Mouse (Mus musculus) cerebellum, adult 11-12 months (tissue): ENCODE data around the gene Icam2.

ENCODE experiments used
- DNase-seq: peaks from one replicate; pipeline ENCODE4 v3.0.0; 2022

The Icam2 gene

GRCm38 (mm10) chr11:106390757-106391156 is 2.9 kb upstream of the Icam2 start:
- no peak for DNase-seq

GRCm38 (mm10) chr11:106389611-106390010 is 1.7 kb upstream of the Icam2 start:
- DNase-seq, result no peak

DNA sequence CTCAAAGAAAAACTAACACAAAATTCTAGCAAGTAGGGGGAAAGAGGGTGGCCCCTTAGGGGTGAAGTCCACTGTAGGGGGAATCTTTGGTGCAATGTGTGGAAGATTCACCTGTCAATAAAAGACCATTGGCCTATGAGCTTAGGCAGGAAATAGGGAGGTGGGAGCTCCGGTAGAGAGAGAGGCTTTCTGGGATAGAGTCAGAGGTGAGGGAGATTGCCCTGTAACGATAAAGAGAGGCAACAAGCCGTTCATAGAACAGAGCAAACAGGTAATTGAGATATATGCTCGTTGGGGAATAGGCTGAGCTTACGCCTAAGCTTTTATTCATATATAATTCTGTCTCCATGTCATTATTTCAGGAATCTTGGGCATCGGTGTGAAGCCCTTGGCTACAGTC is 855 bp downstream of the Icam2 start:
- no peak for DNase-seq

DNA sequence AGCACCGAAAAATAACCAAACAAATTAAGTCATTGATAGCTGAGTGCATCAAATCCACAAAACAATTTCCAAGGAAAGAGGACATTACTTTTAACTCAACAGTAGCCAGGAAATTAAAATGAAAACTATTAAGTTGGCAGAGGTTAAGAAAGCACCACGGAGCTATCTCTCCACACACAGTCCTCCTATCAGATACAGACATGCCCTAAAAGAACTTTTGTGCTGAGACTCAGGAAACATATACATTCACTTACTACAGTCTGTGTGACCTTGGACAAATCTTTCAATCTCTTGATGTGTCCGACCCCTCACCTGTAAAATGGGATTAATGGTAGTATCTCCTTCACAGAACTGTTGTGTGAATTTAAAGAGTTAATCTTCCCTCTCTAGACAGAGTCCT is 1.5 kb downstream of the Icam2 start:
- no peak for DNase-seq

DNA sequence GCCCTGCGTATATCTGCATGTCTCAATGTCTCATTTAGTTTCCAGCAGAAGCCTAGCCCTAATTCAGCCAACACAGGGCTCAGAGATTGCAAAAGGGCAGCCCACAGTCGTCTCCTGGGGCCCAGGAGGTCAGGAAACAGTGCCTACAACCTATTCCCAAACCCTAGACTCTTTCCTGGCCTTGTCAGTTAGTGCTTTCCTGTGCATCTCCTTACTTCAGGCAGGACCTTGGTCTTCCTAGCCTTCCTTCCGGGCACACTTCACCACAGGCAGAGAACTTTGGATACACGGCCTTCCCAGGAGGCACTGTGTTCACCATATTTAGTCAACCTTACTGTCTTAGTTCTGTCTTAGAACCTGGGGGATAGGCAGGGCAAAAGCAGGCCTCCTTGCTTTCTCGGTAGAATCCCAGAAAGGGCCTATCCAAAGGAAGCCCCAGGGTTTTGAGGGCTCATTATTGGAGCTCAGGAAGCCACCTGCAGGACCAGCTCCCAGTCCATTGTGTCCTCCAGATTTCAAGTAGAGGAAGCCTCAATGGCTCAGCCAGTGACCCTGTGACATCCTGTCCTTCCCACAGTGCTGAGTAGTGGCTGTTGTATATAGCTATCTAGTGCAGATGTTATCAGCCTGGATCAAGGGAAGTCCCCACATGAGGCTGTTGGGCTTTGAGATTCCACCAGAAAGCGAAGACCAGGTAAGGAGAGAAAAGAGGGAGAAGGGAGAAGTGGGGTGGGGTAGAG is 4.7 kb downstream of the Icam2 start:
- DNase-seq, result no peak

DNA sequence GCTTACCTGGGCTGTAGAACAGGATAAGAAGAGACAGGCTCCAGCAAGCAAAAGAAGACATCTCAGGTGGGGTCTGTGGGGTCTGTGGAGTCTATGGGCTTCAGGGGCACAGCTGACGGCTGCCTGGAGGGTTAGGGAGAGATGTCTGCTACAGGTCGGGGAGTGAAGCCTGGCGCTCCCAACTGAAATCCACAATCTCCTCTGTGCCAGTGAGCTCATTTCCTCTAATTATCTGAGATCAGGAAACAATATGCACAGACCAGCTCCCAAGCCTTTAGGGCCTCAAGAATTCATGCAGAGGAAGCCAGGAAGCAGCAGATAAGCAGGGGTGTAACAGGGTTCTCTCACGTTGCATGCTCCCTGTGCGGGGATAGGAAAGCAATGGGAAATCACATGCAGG is 5.5 kb downstream of the Icam2 start:
- DNase-seq, result no peak

- DNase-seq, result no peak
These were observed 6.0 kb downstream of the Icam2 start for GRCm38 (mm10) chr11:106381883-106382282.

DNA sequence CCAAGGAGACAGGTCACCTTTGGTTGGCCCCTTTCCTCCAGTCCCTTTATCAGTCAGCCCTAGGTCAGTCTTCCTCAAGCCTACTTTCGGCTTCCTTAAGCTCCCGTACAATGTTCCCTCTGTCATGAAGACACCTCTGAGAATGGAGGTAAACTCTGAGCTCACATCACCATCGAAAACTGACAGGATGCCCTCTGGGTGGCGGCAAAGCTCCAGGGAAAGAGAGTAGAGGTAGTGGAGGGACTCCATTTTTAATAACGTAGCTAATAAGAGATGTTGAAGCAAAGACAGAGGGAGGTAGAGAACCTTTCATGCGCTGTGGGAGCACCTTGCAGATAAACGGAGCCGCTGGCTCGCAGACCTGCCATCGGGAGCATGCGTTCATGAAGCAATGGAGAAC is 6.9 kb downstream of the Icam2 start:
- no peak for DNase-seq

- no peak for DNase-seq
These were observed 12.9 kb downstream of the Icam2 start for GRCm38 (mm10) chr11:106374979-106375378.

DNA sequence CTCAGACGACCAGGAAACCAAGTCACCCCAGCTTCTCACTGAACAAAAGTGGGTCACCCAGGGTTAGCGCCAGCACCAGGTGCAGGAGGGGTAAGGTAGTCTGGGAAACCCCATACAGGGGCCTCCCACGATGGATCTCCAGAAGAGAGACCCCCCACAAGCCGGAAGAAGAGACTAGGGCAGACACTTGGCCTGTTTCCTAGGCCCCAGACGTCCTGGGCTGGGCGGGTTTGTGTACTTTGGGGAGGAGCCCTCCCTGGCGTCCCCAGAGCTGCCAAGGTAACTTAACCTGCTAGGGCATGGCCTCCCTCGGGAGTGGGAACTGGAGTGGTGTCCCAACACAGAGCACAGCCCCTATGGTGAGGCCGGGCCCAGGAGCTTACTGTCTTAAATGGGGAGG is 13.3 kb downstream of the Icam2 start:
- DNase-seq, result no peak

- no peak for DNase-seq
These were observed 13.9 kb downstream of the Icam2 start for GRCm38 (mm10) chr11:106373998-106374397.

DNA sequence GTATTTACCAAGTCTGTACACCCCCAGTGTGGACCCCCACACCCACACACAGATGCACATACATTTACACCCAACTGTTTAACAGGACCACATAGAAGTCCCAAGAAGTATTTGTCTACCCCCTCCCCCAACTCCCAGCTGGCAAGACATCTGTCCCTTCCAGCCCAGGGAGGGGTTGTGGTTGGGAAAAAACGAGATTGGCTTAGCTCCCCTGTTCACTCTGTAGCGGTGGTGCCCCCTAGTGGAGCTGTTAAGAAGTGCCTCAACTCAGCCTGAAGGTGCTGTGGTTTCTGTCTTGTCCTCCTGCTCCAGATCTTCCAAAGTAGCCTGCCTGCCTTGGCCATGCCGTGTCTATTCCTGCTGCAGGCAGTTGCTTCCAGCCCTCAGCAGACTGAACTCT is 21.6 kb downstream of the Icam2 start:
- peak; percentile 55 for DNase-seq

GRCm38 (mm10) chr11:106365366-106365765 is 22.5 kb downstream of the Icam2 start, which contains the start of gene Prr29:
TSS of gene Prr29 (plus strand) at chr11:106365472.
- DNase-seq, result no peak

- DNase-seq, result no peak
These were observed 23.2 kb downstream of the Icam2 start for GRCm38 (mm10) chr11:106364712-106365111.

DNA sequence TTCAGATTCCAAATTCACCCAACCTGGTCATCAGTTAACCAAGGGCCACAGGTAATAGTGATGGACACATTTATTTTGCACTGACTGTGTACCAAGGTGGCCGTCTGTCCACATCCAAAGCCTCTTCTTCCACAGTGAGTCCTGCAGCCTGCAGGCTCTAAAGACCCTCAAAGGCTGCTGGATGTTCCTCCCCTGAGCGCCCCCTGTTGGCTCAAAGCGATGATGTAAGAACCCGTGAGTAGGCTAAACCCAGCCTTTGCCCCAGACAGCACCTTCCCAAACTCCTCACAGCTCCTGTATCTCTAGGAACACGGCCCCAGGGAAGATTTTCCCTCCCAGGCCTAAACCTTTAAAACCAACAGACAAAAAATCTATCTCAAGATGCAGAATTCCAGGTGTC is 28.5 kb downstream of the Icam2 start:
- no peak for DNase-seq

- peak; percentile 78 for DNase-seq
These were observed 32.3 kb downstream of the Icam2 start for GRCm38 (mm10) chr11:106355382-106356128.

DNA sequence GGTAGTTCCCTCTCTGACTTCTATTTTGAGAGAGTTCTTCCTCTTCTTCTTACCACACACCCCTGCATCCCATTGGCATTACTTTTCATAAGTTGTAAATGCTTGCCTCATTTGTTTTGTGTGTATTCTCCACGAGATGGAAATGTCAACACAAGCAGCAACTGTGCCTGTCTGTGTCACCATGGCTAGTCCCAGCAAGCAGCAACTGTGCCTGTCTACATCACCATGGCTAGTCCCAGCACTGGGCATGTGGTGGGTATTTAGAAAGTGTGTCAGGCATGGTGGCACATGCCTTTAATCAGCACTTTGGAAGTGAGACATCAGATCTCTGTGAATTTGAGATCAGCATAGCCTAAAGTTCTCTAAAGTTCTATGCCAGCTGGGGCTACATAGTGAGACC is 33.7 kb downstream of the Icam2 start:
- no peak for DNase-seq

GRCm38 (mm10) chr11:106353188-106353587 is 34.7 kb downstream of the Icam2 start, which contains the start of gene Scn4a:
TSS of gene Scn4a (minus strand) at chr11:106353288.
- no peak for DNase-seq

- DNase-seq, result no peak
These were observed 35.9 kb downstream of the Icam2 start for GRCm38 (mm10) chr11:106351941-106352340.

DNA sequence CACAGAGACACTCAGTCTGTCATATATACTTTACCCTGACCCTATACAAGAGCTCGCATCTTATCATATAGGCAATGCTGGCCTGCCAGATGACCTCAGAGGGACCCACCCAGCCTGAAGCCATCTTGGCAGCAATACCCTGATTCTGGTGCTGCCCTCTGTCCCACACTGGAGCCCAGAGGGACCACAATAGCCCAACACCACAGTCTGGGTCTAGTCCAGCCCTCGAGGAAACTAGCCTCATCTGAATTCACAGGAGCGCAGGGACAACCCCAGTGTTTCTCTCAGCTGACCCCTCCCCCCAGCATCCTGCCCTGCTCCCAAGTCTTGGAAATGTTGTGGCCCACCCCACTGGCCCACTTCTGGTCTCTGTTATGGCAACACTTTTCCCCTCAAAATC is 36.6 kb downstream of the Icam2 start:
- DNase-seq, result no peak

DNA sequence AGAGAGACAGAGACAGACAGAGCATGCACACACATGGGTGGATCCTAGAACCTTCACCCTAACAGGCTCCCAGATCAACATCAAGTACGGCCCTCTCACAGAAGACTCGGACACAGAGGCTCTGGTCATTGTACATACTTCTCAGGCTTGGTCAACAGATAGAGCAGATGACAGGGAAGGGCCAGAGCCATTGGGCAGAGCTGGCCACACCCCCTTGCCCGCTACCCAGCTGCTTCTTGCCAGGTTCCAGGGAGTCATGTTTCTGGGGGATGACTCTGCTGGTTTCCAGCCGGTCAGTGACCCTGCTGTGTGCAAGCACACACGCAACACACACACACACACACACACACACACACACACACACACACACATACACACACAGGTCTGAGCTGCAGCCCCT is 37.0 kb downstream of the Icam2 start:
- no peak for DNase-seq

DNA sequence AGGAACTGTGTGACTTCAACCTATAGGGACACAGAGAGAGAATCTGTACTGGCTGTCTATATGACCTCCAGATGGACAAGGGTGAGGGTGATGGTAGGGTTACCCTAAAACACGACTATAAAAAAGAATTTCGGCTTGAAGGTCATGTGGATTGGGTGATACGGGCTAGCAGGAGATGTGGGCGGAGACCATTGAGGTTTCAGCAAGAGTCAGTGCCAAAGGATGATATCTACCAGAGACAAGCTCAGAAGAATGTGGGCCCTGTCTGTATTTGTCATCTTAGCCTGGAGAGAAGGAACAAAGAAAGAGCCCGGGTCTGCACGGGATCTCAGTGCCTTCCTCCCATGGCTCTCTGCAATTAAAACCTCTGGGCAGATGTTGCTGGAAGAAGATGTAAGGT is 38.1 kb downstream of the Icam2 start:
- no peak for DNase-seq

DNA sequence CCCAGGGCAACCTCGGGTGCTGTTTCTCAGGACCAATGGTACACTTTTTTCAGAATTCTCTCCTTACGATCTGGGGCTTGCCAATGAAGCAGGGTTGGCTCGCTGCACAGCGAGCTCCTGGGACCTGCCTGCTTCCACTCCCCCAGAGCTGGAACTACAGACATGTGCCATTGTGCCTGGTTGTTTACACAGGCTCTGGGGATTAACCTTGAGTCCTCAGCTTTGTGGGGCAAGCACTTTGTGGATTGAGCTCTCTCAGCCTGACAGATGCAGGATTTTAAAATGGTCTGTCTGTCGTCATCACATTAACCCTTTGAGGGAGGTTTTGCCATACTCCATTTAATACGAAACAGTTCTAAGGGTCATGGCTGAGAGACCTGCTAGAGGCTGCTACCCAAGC is 43.0 kb downstream of the Icam2 start:
- no peak for DNase-seq

DNA sequence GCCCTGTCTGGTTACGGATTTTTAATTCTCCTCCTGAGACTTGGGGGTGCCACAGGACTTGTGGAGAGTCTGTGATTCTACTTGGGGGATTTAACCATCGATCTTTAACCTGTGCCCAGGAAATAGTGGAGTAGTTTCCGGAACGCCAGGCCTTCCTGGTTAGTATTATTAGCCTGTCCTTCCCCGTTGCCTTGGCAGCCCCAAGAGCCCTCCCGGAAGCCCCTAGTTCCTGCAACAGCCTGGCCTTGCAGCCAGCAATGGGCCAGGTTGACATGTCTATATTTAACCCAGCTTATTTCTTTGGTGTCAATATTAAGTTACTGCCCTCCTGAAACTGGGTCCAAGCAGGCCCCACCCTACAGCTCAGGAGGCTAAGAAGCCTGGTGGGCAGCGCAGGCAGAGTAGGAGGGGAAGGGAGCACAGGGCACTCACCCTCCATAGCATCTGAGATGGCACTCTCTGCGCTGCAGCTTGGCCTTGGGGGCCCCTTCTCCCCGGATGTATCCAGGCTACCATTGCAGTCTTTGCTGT is 46.8 kb downstream of the Icam2 start:
- DNase-seq, result no peak
